Mouse (Mus musculus) kidney, adult 11 months (tissue): Measurements from ENCODE around the gene Mia3.
"Not testable (repeated sequence)": the region's sequence is repeated elsewhere in the genome, so short reads cannot be mapped to it uniquely, and the experiment has no call there.

Source experiments
- DNase-seq: peaks from one replicate; pipeline ENCODE4 v3.0.0; 2022

The Mia3 gene

GRCm38 (mm10) chr1:183369427-183370014 is at the start of gene Mia3:
Gene Mia3 (minus strand): TSS chr1:183369553.
- peak; percentile 94 for DNase-seq

- DNase-seq = no peak
These were observed 48.5 kb upstream of the Mia3 start, which contains the start of gene Hhipl2 for GRCm38 (mm10) chr1:183417873-183418272. Gene Hhipl2 (plus strand): TSS chr1:183418215.

- no peak for DNase-seq
These were observed 44.9 kb upstream of the Mia3 start for GRCm38 (mm10) chr1:183414081-183414727.

GRCm38 (mm10) chr1:183403396-183403795 is 34.0 kb upstream of the Mia3 start:
- no peak for DNase-seq

GRCm38 (mm10) chr1:183388426-183389406 is 19.4 kb upstream of the Mia3 start, which contains the start of gene Taf1a:
Gene Taf1a (plus strand): TSS chr1:183388981.
- peak; percentile 93 for DNase-seq

GRCm38 (mm10) chr1:183387421-183387820 is 18.1 kb upstream of the Mia3 start:
- not testable (repeated sequence) for DNase-seq

GRCm38 (mm10) chr1:183382621-183383020 is 13.3 kb upstream of the Mia3 start:
- no peak for DNase-seq

GRCm38 (mm10) chr1:183381816-183382215 is 12.5 kb upstream of the Mia3 start:
- DNase-seq = no peak

- not testable (repeated sequence) for DNase-seq
These were observed 10.0 kb upstream of the Mia3 start for GRCm38 (mm10) chr1:183379376-183379775.

GRCm38 (mm10) chr1:183378321-183378941 is 9.1 kb upstream of the Mia3 start:
- DNase-seq = no peak

- DNase-seq = no peak
These were observed 7.7 kb upstream of the Mia3 start for GRCm38 (mm10) chr1:183377045-183377444.

- DNase-seq = no peak
These were observed 5.4 kb upstream of the Mia3 start for GRCm38 (mm10) chr1:183374728-183375127.

- peak; percentile 17 for DNase-seq
These were observed 552 bp downstream of the Mia3 start for GRCm38 (mm10) chr1:183368601-183369400.

- DNase-seq = no peak
These were observed 3.0 kb downstream of the Mia3 start for GRCm38 (mm10) chr1:183366361-183366760.

- DNase-seq = no peak
These were observed 5.8 kb downstream of the Mia3 start for GRCm38 (mm10) chr1:183363577-183363867.

- no peak for DNase-seq
These were observed 6.4 kb downstream of the Mia3 start for GRCm38 (mm10) chr1:183362729-183363576.

- no peak for DNase-seq
These were observed 7.1 kb downstream of the Mia3 start for GRCm38 (mm10) chr1:183362301-183362700.

GRCm38 (mm10) chr1:183358901-183359300 is 10.5 kb downstream of the Mia3 start:
- DNase-seq = no peak

GRCm38 (mm10) chr1:183349840-183350239 is 19.5 kb downstream of the Mia3 start:
- DNase-seq = peak; percentile 37

GRCm38 (mm10) chr1:183345817-183346195 is 23.5 kb downstream of the Mia3 start:
- no peak for DNase-seq
